ENCODE assay signal across 12 mouse cellular contexts in the genomic region with DNA sequence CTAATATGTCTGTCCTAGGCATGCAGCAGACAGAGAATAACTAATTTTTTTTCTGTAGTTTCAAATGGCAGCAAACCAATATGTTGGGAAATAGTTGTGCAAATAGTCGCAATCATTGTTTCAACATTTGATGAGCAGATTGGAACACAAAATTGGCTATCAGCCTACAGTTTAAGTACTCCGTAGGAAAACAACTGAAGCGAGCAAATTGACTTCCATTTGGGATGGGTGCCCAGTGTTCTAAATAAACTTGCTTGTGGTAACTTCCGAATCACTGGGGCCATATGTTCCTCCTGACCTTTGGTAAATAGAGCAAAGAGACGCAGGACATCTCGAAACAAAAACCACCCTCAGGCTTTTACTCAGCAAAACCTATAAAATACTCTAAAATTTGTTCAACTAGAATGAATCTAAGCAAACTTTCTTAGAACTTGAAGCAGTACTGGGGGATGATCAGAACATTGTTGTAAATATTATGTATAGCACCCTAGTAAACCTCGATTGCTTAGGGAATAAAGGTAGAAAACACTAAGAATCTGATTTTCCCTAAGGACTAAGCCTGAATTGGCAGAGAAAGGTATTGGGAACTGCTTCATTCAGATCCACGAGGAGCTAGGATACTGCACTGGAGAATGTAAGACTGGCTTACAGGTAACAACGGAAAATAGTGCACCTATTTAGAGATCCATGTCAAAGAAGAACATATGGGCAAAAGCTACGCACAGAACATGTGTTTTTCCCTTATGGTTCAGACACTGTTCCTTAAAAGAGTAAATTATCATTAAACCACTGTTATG.
DNase-seq lines count a peak whose midpoint lies in the region; ATAC-seq lines count a peak whose summit lies in the region.
"Had no signal": no experiment of that assay in that cellular context is flagged by ENCODE, and none has a peak within 500 bp of the region (broad histone marks: within the 10 kb centered on the region; RNA-seq: fewer than 3 reads in every experiment).

No protein-coding gene starts in this region.

- H3K36me3 ChIP-seq in lung, embryonic 15.5 days, result no peaks in the 10 kb centered on the region
- H3K36me3 ChIP-seq: forebrain, embryonic 15.5 days; heart, embryonic 15.5 days had no signal

- no peaks in the 10 kb centered on the region; the same call in 1 of the 2 replicates for H3K9me3 ChIP-seq in lung, embryonic 15.5 days
- H3K9me3 ChIP-seq: forebrain, embryonic 15.5 days; heart, embryonic 15.5 days had no signal

- no peak overlapping the region for H3K9ac ChIP-seq in lung, embryonic 15.5 days
- H3K9ac ChIP-seq: forebrain, embryonic 15.5 days; heart, embryonic 15.5 days had no signal

- H3K27ac ChIP-seq in lung, embryonic 15.5 days, result no peak overlapping the region
- H3K27ac ChIP-seq: forebrain, embryonic 15.5 days; heart, embryonic 15.5 days; kidney, postnatal 0 days; left cerebral cortex, adult 2 months had no signal

- 67% methylated on average over 10 of the region's 10 CpGs for WGBS in lung, embryonic 15.5 days

- ATAC-seq in lung, embryonic 15.5 days (ENCODE audit: borderline replicate concordance, extremely low read depth, low FRiP score, low TSS enrichment), result peak; percentile 46; the same call in 1 of the 2 replicates
- ATAC-seq: forebrain, embryonic 15.5 days had no signal

- no peak overlapping the region for H3K4me2 ChIP-seq in lung, embryonic 15.5 days
- H3K4me2 ChIP-seq: forebrain, embryonic 15.5 days; heart, embryonic 15.5 days; liver, embryonic 11.5 days had no signal

- H3K4me3 ChIP-seq in lung, embryonic 15.5 days, result no peak overlapping the region
- H3K4me3 ChIP-seq: forebrain, embryonic 15.5 days; heart, embryonic 15.5 days; left cerebral cortex, adult 2 months had no signal

- DNase-seq in lung, postnatal 4 days, result no peak
- peak; percentile 87 for DNase-seq in cerebellum, adult 11-12 months
- peak; percentile 79 for DNase-seq in gonadal fat pad, adult 2 months (ENCODE audit: low read depth)
- no peak for DNase-seq in gastrocnemius, postnatal 25 days
- no peak for DNase-seq in kidney, adult 9 months
- DNase-seq in right cerebral cortex, postnatal 36 days (ENCODE audit: low spot score in 2 of 2), result no peak

- no peaks in the 10 kb centered on the region for H3K4me1 ChIP-seq in lung, embryonic 15.5 days
- H3K4me1 ChIP-seq: forebrain, embryonic 15.5 days; heart, embryonic 15.5 days had no signal

- H3K27me3 ChIP-seq in lung, embryonic 15.5 days, result no peaks in the 10 kb centered on the region
- H3K27me3 ChIP-seq: forebrain, embryonic 15.5 days; heart, embryonic 15.5 days had no signal

Comparison
In these comparisons a context has a peak if more than half of its experiments do, and no peak if none do; other contexts are left out.
1. DNase-seq: peak in cerebellum, adult 11-12 months (single experiment) and gonadal fat pad, adult 2 months (single experiment); none in lung, postnatal 4 days (0 of 2), gastrocnemius, postnatal 25 days (single experiment), kidney, adult 9 months (single experiment) and right cerebral cortex, postnatal 36 days (0 of 2).